Mouse (Mus musculus): ENCODE results near the gene Tirap. TPM values are rescaled to one million over a fixed set of nuclear protein-coding genes. Genes with fewer than 3 reads are reported as not detected.
A peak's percentile ranks its signal among the peaks of the same experiment; 100 is the strongest.

Gene Tirap
- polyA plus RNA-seq, 1 experiment from 2014 or later, result 13.9 TPM

DNA sequence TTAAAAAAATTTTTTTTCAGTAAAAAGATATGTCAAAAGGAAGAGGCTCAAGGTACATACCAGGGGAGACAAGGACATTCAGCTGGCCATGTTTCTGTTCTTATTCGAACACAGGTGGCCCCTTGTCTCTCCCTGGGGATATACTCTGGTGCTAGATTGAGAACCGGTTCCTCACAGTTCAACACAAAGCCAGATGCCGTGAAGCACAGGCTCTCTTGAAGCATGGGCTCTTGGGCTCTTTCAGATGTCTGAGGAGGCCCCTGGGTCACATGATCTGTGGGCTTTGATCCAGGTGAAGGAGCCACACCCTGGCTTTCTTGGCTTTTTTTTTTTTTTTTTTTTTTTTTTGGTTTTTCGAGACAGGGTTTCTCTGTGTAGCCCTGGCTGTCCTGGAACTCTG is 13.7 kb downstream of the Tirap start:
- 75% methylated on average over 3 of the region's 4 CpGs for WGBS
- Histone ChIP-seq H3K4me2 (no peak overlapping the region), H3K4me3 (replicated peaks) (no peak overlapping the region), H3K27me3 (replicated peaks) (no peaks in the 10 kb centered on the region), H3K4me1 (no peaks in the 10 kb centered on the region), H3K9me3 (no peaks in the 10 kb centered on the region), H3K36me3 (peaks cover 6% of the 10 kb centered on the region), H3K27ac (no peak overlapping the region), H3K9ac (no peak overlapping the region)
- no peak for ATAC-seq (ENCODE audit: insufficient read depth, low FRiP score, low read depth)

GRCm38 (mm10) chr9:35183359-35183758 is 16.7 kb downstream of the Tirap start:
- Histone ChIP-seq H3K9ac (no peak overlapping the region), H3K27me3 (replicated peaks) (no peaks in the 10 kb centered on the region), H3K4me2 (no peak overlapping the region), H3K4me3 (replicated peaks) (no peak overlapping the region), H3K36me3 (no peaks in the 10 kb centered on the region), H3K27ac (no peak overlapping the region), H3K4me1 (no peaks in the 10 kb centered on the region), H3K9me3 (no peaks in the 10 kb centered on the region)
- ATAC-seq (ENCODE audit: insufficient read depth, low FRiP score, low read depth), result no peak
- 72% methylated on average over 5 of the region's 5 CpGs for WGBS

- no peak for ATAC-seq (ENCODE audit: insufficient read depth, low FRiP score, low read depth)
- Histone ChIP-seq H3K4me1 (no peaks in the 10 kb centered on the region), H3K27me3 (replicated peaks) (no peaks in the 10 kb centered on the region), H3K9me3 (no peaks in the 10 kb centered on the region), H3K9ac (no peak overlapping the region), H3K36me3 (no peaks in the 10 kb centered on the region), H3K4me2 (no peak overlapping the region), H3K4me3 (replicated peaks) (no peak overlapping the region), H3K27ac (no peak overlapping the region)
- 78% methylated on average over 2 of the region's 2 CpGs for WGBS
Measured at GRCm38 (mm10) chr9:35182832-35183231, 17.3 kb downstream of the Tirap start.

GRCm38 (mm10) chr9:35176124-35176659 is 23.9 kb downstream of the Tirap start:
- ATAC-seq (ENCODE audit: insufficient read depth, low FRiP score, low read depth), result no peak
- WGBS, result 47% methylated on average over 14 of the region's 14 CpGs
- Histone ChIP-seq H3K36me3 (no peaks in the 10 kb centered on the region), H3K4me3 (replicated peaks) (peak overlapping the region; percentile 74), H3K27me3 (replicated peaks) (no peaks in the 10 kb centered on the region), H3K4me1 (no peaks in the 10 kb centered on the region), H3K4me2 (peak overlapping the region; percentile 61), H3K27ac (peak overlapping the region; percentile 94; the same call in 1 of the 2 replicates), H3K9ac (no peak overlapping the region), H3K9me3 (no peaks in the 10 kb centered on the region)

GRCm38 (mm10) chr9:35175251-35176123 is 24.6 kb downstream of the Tirap start, which contains the start of gene Dcps:
TSS of gene Dcps (minus strand) at chr9:35176061.
- under 1% methylated on average over 38 of the region's 38 CpGs for WGBS

GRCm38 (mm10) chr9:35173331-35173730 is 26.8 kb downstream of the Tirap start:
- Histone ChIP-seq H3K4me2 (no peak overlapping the region), H3K27ac (no peak overlapping the region), H3K9me3 (no peaks in the 10 kb centered on the region), H3K27me3 (replicated peaks) (no peaks in the 10 kb centered on the region), H3K36me3 (0 out of 2 replicates have a peak, but pooled peaks cover 5% of the 10 kb centered on the region), H3K4me1 (no peaks in the 10 kb centered on the region), H3K4me3 (replicated peaks) (no peak overlapping the region), H3K9ac (no peak overlapping the region)
- no peak for ATAC-seq (ENCODE audit: insufficient read depth, low FRiP score, low read depth)
- 83% methylated on average over 1 of the region's 1 CpGs for WGBS

More at GRCm38 (mm10) chr9:35175251-35176123, 24.6 kb downstream of the Tirap start, which contains the start of gene Dcps:
- H3K4me3 ChIP-seq (replicated peaks), result peak within 1 kb of the TSS; percentile 74
- peak within 1 kb of the TSS; percentile 94 for H3K27ac ChIP-seq
- no peaks in the 10 kb centered on the region for H3K4me1 ChIP-seq
- peak within 1 kb of the TSS; percentile 71; the same call in 1 of the 2 replicates for H3K9ac ChIP-seq
- peak; percentile 96 for ATAC-seq (ENCODE audit: insufficient read depth, low FRiP score, low read depth)
- no peaks in the 10 kb centered on the region for H3K27me3 ChIP-seq (replicated peaks)
- no peaks in the 10 kb centered on the region for H3K9me3 ChIP-seq
- H3K36me3 ChIP-seq, result no peaks in the 10 kb centered on the region
- H3K4me2 ChIP-seq, result peak within 1 kb of the TSS; percentile 61

- H3K9me3 ChIP-seq, result no peaks in the 10 kb centered on the region
- 0 out of 2 replicates have a peak, but pooled peaks cover 12% of the 10 kb centered on the region for H3K36me3 ChIP-seq
- no peaks in the 10 kb centered on the region for H3K27me3 ChIP-seq (replicated peaks)
- WGBS, result 89% methylated on average over 7 of the region's 7 CpGs
- H3K9ac ChIP-seq, result no peak overlapping the region
- no peak overlapping the region for H3K27ac ChIP-seq
- no peak for ATAC-seq (ENCODE audit: insufficient read depth, low FRiP score, low read depth)
- no peak overlapping the region for H3K4me2 ChIP-seq
- no peak overlapping the region for H3K4me3 ChIP-seq (replicated peaks)
- H3K4me1 ChIP-seq, result no peaks in the 10 kb centered on the region
Measured at GRCm38 (mm10) chr9:35170071-35170470, 30.0 kb downstream of the Tirap start.

GRCm38 (mm10) chr9:35166798-35167635 is 33.1 kb downstream of the Tirap start:
- Histone ChIP-seq H3K9ac (no peak overlapping the region), H3K4me3 (replicated peaks) (no peak overlapping the region), H3K36me3 (0 out of 2 replicates have a peak, but pooled peaks cover 12% of the 10 kb centered on the region), H3K27me3 (replicated peaks) (no peaks in the 10 kb centered on the region), H3K27ac (no peak overlapping the region), H3K4me2 (no peak overlapping the region), H3K9me3 (no peaks in the 10 kb centered on the region), H3K4me1 (no peaks in the 10 kb centered on the region)
- WGBS, result 58% methylated on average over 9 of the region's 9 CpGs
- ATAC-seq (ENCODE audit: insufficient read depth, low FRiP score, low read depth), result no peak

- H3K27ac ChIP-seq, result no peak overlapping the region
- no peak overlapping the region for H3K9ac ChIP-seq
- peak; percentile 61; the same call in 1 of the 2 replicates for ATAC-seq (ENCODE audit: insufficient read depth, low FRiP score, low read depth)
- no peaks in the 10 kb centered on the region for H3K4me1 ChIP-seq
- H3K36me3 ChIP-seq, result 0 out of 2 replicates have a peak, but pooled peaks cover 12% of the 10 kb centered on the region
- H3K4me2 ChIP-seq, result no peak overlapping the region
- H3K4me3 ChIP-seq (replicated peaks), result no peak overlapping the region
- WGBS, result 25% methylated on average over 3 of the region's 3 CpGs
- no peaks in the 10 kb centered on the region for H3K9me3 ChIP-seq
- no peaks in the 10 kb centered on the region for H3K27me3 ChIP-seq (replicated peaks)
Measured at GRCm38 (mm10) chr9:35166144-35166797, 33.8 kb downstream of the Tirap start.

GRCm38 (mm10) chr9:35164142-35164874 is 35.8 kb downstream of the Tirap start:
- Histone ChIP-seq H3K4me2 (no peak overlapping the region), H3K4me3 (replicated peaks) (no peak overlapping the region), H3K27me3 (replicated peaks) (no peaks in the 10 kb centered on the region), H3K27ac (no peak overlapping the region), H3K4me1 (no peaks in the 10 kb centered on the region), H3K36me3 (0 out of 2 replicates have a peak, but pooled peaks cover 7% of the 10 kb centered on the region), H3K9ac (no peak overlapping the region), H3K9me3 (no peaks in the 10 kb centered on the region)
- ATAC-seq (ENCODE audit: insufficient read depth, low FRiP score, low read depth), result no peak
- WGBS, result 55% methylated on average over 5 of the region's 5 CpGs
